Mouse (Mus musculus) kidney, embryonic 16.5 days (tissue): ENCODE measurements around the gene Tmem200b. TPM values are rescaled to one million over a fixed set of nuclear protein-coding genes. Genes with fewer than 3 reads are reported as not detected.

Source experiments
- ATAC-seq: fragments of 200-750 bp; cut with Nextera tagmentation; 2 replicates; pipeline ENCODE4 v1.8.0; 2017; ENCODE audit warnings: moderate TSS enrichment; ENCODE audit not compliant: low FRiP score, low TSS enrichment
- H3K27ac ChIP-seq: fragments of 300-500 bp; sonication (generic); 2 replicates; pipeline ENCODE4 v1.5.1; 2014; ENCODE audit warnings: low read length
- H3K27me3 ChIP-seq: fragments of 300-500 bp; sonication (generic); 2 replicates; pipeline ENCODE4 v1.6.1; 2014; ENCODE audit warnings: low read length, control low read depth, mixed read lengths; ENCODE audit not compliant: insufficient read depth
- H3K36me3 ChIP-seq: fragments of 300-500 bp; sonication (generic); 2 replicates; pipeline ENCODE4 v1.6.1; 2014; ENCODE audit warnings: low read length, control low read depth, mixed read lengths; ENCODE audit not compliant: insufficient read depth
- H3K4me1 ChIP-seq: fragments of 300-500 bp; sonication (generic); 2 replicates; pipeline ENCODE4 v1.6.1; 2014; ENCODE audit warnings: low read length, control low read depth, mixed read lengths; ENCODE audit not compliant: insufficient read depth
- H3K4me2 ChIP-seq: fragments of 300-500 bp; sonication (generic); replicated peaks from 2 replicates; pipeline ENCODE4 v1.6.1; 2014; ENCODE audit warnings: low read depth, low read length
- H3K4me3 ChIP-seq: fragments of 300-500 bp; sonication (generic); 2 replicates; pipeline ENCODE4 v1.5.1; 2014; ENCODE audit warnings: mild to moderate bottlenecking, low read length
- H3K9ac ChIP-seq: fragments of 300-500 bp; sonication (generic); replicated peaks from 2 replicates; pipeline ENCODE4 v1.6.1; 2014; ENCODE audit warnings: low read length
- H3K9me3 ChIP-seq: fragments of 300-500 bp; sonication (generic); 2 replicates; pipeline ENCODE4 v1.6.1; 2016; ENCODE audit warnings: low read length, control low read depth
- WGBS: fragments of 180-500 bp; shearing (Covaris S2); extraction: QIAGEN DNeasy Blood & Tissue Kit; methylation state at CpG from one replicate; pipeline ENCODE4 v1.1.7; 2014; 5-methylcytosine and 5-hydroxymethylcytosine counted together
- polyA plus RNA-seq: library from polyadenylated mRNA; unstranded; fragments of >200 nt; fragmentation: Nextera tagmentation; extraction: Ambion mirVana; gene quantifications from 2 replicates; pipeline ENCODE4 v1.2.1, GENCODE M21; 2015

Gene Tmem200b
- polyA plus RNA-seq: 0.54 and 1.0 TPM in 2 replicates

GRCm38 (mm10) chr4:131921461-131922346 is at the start of gene Tmem200b:
Tmem200b (plus strand) TSS chr4:131921771.
- peak within 1 kb of the TSS; percentile 83 for H3K27ac ChIP-seq
- ATAC-seq: no peak; the same call in 1 of the 2 replicates

GRCm38 (mm10) chr4:131872672-131873292 is 48.8 kb upstream of the Tmem200b start:
- Histone ChIP-seq H3K9ac (peak overlapping the region; percentile 100), H3K4me3 (peak overlapping the region; percentile 99), H3K27me3 (no peaks in the 10 kb centered on the region), H3K27ac (peak overlapping the region; percentile 95), H3K36me3 (no peaks in the 10 kb centered on the region), H3K9me3 (no peaks in the 10 kb centered on the region), H3K4me1 (peaks cover 34% of the 10 kb centered on the region), H3K4me2 (peak overlapping the region; percentile 60)
- ATAC-seq: peak; percentile 11; the same call in 1 of the 2 replicates
- 9% methylated on average over 11 of the region's 11 CpGs for WGBS

More at GRCm38 (mm10) chr4:131921461-131922346, at the start of gene Tmem200b:
- Histone ChIP-seq H3K4me1 (peaks cover 84% of the 10 kb centered on the region), H3K27me3 (peaks cover 13% of the 10 kb centered on the region), H3K36me3 (peaks cover 23% of the 10 kb centered on the region; the same call in 1 of the 2 replicates), H3K4me3 (peak within 1 kb of the TSS; percentile 67), H3K4me2 (peak within 1 kb of the TSS; percentile 90), H3K9ac (peak within 1 kb of the TSS; percentile 76), H3K9me3 (no peaks in the 10 kb centered on the region)
- 1% methylated on average over 117 of the region's 130 CpGs for WGBS

GRCm38 (mm10) chr4:131873293-131874168 is 48.0 kb upstream of the Tmem200b start, which contains the start of gene Srsf4:
Srsf4 (plus strand) TSS chr4:131873617.
- Histone ChIP-seq H3K9ac (peak within 1 kb of the TSS; percentile 100), H3K9me3 (no peaks in the 10 kb centered on the region), H3K4me1 (peaks cover 41% of the 10 kb centered on the region), H3K27ac (peak within 1 kb of the TSS; percentile 100), H3K36me3 (no peaks in the 10 kb centered on the region), H3K4me3 (peak within 1 kb of the TSS; percentile 99), H3K27me3 (no peaks in the 10 kb centered on the region), H3K4me2 (peak within 1 kb of the TSS; percentile 89)
- ATAC-seq: peak; percentile 95
- under 1% methylated on average over 96 of the region's 116 CpGs for WGBS

GRCm38 (mm10) chr4:131874169-131874536 is 47.4 kb upstream of the Tmem200b start:
- H3K27ac ChIP-seq: peak overlapping the region; percentile 100
- H3K4me2 ChIP-seq: peak overlapping the region; percentile 89
- WGBS: under 1% methylated on average over 20 of the region's 20 CpGs
- H3K9ac ChIP-seq: peak overlapping the region; percentile 100
- peaks cover 43% of the 10 kb centered on the region for H3K4me1 ChIP-seq
- peak overlapping the region; percentile 99 for H3K4me3 ChIP-seq
- ATAC-seq: no peak
- H3K36me3 ChIP-seq: no peaks in the 10 kb centered on the region
- no peaks in the 10 kb centered on the region for H3K27me3 ChIP-seq
- no peaks in the 10 kb centered on the region for H3K9me3 ChIP-seq

GRCm38 (mm10) chr4:131874567-131874966 is 47.0 kb upstream of the Tmem200b start:
- no peaks in the 10 kb centered on the region for H3K27me3 ChIP-seq
- H3K9ac ChIP-seq: peak overlapping the region; percentile 100
- peak overlapping the region; percentile 99 for H3K4me3 ChIP-seq
- peak overlapping the region; percentile 100 for H3K27ac ChIP-seq
- H3K9me3 ChIP-seq: no peaks in the 10 kb centered on the region
- 2% methylated on average over 11 of the region's 11 CpGs for WGBS
- peak overlapping the region; percentile 89 for H3K4me2 ChIP-seq
- H3K36me3 ChIP-seq: no peaks in the 10 kb centered on the region
- H3K4me1 ChIP-seq: peaks cover 47% of the 10 kb centered on the region
- no peak for ATAC-seq

- H3K4me1 ChIP-seq: peaks cover 52% of the 10 kb centered on the region
- no peaks in the 10 kb centered on the region for H3K9me3 ChIP-seq
- peak overlapping the region; percentile 99 for H3K4me3 ChIP-seq
- H3K4me2 ChIP-seq: peak overlapping the region; percentile 89
- 31% methylated on average over 3 of the region's 3 CpGs for WGBS
- no peak overlapping the region for H3K27ac ChIP-seq
- no peak for ATAC-seq
- H3K27me3 ChIP-seq: no peaks in the 10 kb centered on the region
- H3K36me3 ChIP-seq: no peaks in the 10 kb centered on the region
- H3K9ac ChIP-seq: peak overlapping the region; percentile 100
Observed at GRCm38 (mm10) chr4:131875242-131875641, 46.3 kb upstream of the Tmem200b start.

- H3K4me2 ChIP-seq: 0 out of 2 replicates have a peak overlapping the region, but pooled peaks have one; percentile 22
- no peaks in the 10 kb centered on the region for H3K27me3 ChIP-seq
- no peak overlapping the region for H3K27ac ChIP-seq
- peaks cover 52% of the 10 kb centered on the region for H3K4me1 ChIP-seq
- no peaks in the 10 kb centered on the region for H3K36me3 ChIP-seq
- no peak overlapping the region for H3K4me3 ChIP-seq
- no peak for ATAC-seq
- no peak overlapping the region for H3K9ac ChIP-seq
- whole genome bisulfite sequencing: 50% methylated on average over 2 of the region's 2 CpGs
- H3K9me3 ChIP-seq: no peaks in the 10 kb centered on the region
Observed at GRCm38 (mm10) chr4:131876836-131877235, 44.7 kb upstream of the Tmem200b start.

GRCm38 (mm10) chr4:131879692-131880091 is 41.9 kb upstream of the Tmem200b start:
- no peak for ATAC-seq
- H3K4me1 ChIP-seq: peaks cover 52% of the 10 kb centered on the region
- no peak overlapping the region for H3K27ac ChIP-seq
- no peaks in the 10 kb centered on the region for H3K9me3 ChIP-seq
- H3K36me3 ChIP-seq: no peaks in the 10 kb centered on the region
- H3K4me2 ChIP-seq: no peak overlapping the region
- no peaks in the 10 kb centered on the region for H3K27me3 ChIP-seq
- H3K9ac ChIP-seq: no peak overlapping the region
- no peak overlapping the region for H3K4me3 ChIP-seq
- WGBS: 68% methylated on average over 1 of the region's 1 CpGs

GRCm38 (mm10) chr4:131881306-131881705 is 40.3 kb upstream of the Tmem200b start:
- no peak overlapping the region for H3K27ac ChIP-seq
- 84% methylated on average over 7 of the region's 7 CpGs for WGBS
- H3K4me1 ChIP-seq: peaks cover 36% of the 10 kb centered on the region

More at GRCm38 (mm10) chr4:131881306-131881705, 40.3 kb upstream of the Tmem200b start:
- H3K36me3 ChIP-seq: peaks cover 11% of the 10 kb centered on the region
- no peaks in the 10 kb centered on the region for H3K27me3 ChIP-seq
- no peak overlapping the region for H3K4me2 ChIP-seq
- no peak overlapping the region for H3K9ac ChIP-seq
- no peak for ATAC-seq
- H3K9me3 ChIP-seq: no peaks in the 10 kb centered on the region
- no peak overlapping the region for H3K4me3 ChIP-seq
